Mouse (Mus musculus) central nervous system, embryonic 11.5 days (tissue): Measurements from ENCODE around the gene Tmem230. TPM values are rescaled to one million over a fixed set of nuclear protein-coding genes. Genes with fewer than 3 reads are reported as not detected.

Source experiments
- polyA plus RNA-seq: library from polyadenylated mRNA; depleted of rRNA; stranded (reverse); fragments of >200 nt; gene quantifications from 2 replicates; pipeline ENCODE4 v1.2.3, GENCODE M21; 2012; rRNA removed

Gene Tmem230
- 45.9 and 46.8 TPM in 2 replicates for polyA plus RNA-seq

DNA sequence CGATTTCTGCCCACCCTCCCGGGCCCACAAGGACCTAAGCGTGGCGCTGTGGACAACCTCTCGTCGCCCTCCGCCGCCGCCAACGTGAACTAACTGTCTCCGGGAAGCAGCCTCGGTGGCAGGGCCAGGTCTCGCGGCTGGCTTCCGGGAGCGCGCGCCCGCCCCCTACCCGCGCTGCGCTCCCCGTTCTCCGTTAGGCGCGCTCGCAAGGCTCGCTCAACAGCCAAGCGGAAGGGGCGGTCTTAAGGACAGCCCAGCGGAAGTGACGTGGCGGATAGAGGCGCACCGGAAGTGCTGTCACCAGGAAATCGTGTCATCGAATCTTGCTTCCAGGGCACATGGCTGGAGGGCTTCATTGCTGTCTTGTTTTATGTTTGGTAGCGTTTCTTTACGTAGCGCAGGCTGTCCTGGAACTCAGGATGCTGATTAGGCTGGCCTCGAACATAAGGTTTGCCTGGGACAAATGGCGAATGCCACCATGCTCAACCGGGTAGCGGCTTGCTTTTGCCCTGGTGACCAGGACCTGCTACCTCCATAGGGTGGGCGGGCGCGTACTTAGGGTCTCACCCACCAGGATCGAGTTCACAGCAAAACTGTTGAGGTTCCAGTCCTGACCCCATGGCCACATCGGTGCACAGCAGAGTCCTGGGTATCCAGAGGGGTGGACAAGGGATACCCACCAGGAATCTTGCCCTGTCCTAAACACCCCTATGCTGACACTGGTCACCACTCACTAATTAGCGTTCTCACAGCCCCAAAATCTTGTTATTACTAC is at the start of gene Tmem230:
TSS of gene Tmem230 (minus strand) at position 269 of the 775 bp plus-strand sequence.

GRCm38 (mm10) chr2:132262879-132263398 is 15.3 kb upstream of the Tmem230 start, which contains the start of gene Cds2:
Gene Cds2 (plus strand): TSS chr2:132263148.

GRCm38 (mm10) chr2:132252542-132253528 is 5.2 kb upstream of the Tmem230 start, which contains the start of gene Pcna:
Gene Pcna (minus strand): TSS chr2:132253314.

Other genes starting within 250 kb of the Tmem230 start
- 17.1 and 19.4 TPM in 2 replicates for gene Rassf2, start 217.5 kb downstream of the Tmem230 start, polyA plus RNA-seq
- 8.6 and 14.9 TPM in 2 replicates for gene Slc23a2, start 102.7 kb downstream of the Tmem230 start, polyA plus RNA-seq
- 446 and 495 TPM in 2 replicates for gene Pcna, start 5.5 kb upstream of the Tmem230 start, polyA plus RNA-seq
- gene Cds2, start 15.3 kb upstream of the Tmem230 start, polyA plus RNA-seq = 25.4 and 27.3 TPM in 2 replicates
- 0.29 and 0.86 TPM in 2 replicates for gene Prokr2, start 137.6 kb upstream of the Tmem230 start, polyA plus RNA-seq